Mouse (Mus musculus) bone marrow, adult 2 months (tissue): ENCODE data around the gene Scn4a.

Experiments used
- CTCF ChIP-seq: fragments of 200-500 bp; IDR thresholded peaks from 2 replicates; pipeline ENCODE4 v1.5.1; 2011; ENCODE audit warnings: low read length, control low read depth; ENCODE audit not compliant: control insufficient read depth, insufficient read depth
- POLR2A ChIP-seq: fragments of 200-500 bp; IDR thresholded peaks from 2 replicates; pipeline ENCODE4 v1.6.1; 2011; ENCODE audit warnings: low read depth, mild to moderate bottlenecking, control low read depth, low read length, borderline replicate concordance; ENCODE audit not compliant: control insufficient read depth

DNA sequence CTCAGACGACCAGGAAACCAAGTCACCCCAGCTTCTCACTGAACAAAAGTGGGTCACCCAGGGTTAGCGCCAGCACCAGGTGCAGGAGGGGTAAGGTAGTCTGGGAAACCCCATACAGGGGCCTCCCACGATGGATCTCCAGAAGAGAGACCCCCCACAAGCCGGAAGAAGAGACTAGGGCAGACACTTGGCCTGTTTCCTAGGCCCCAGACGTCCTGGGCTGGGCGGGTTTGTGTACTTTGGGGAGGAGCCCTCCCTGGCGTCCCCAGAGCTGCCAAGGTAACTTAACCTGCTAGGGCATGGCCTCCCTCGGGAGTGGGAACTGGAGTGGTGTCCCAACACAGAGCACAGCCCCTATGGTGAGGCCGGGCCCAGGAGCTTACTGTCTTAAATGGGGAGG lies 21.5 kb upstream of the Scn4a start:
- no peak for TF ChIP-seq POLR2A
- TF ChIP-seq CTCF: no peak
